Mouse (Mus musculus): ENCODE measurements around the gene Pdik1l. TPM values are rescaled to one million over a fixed set of nuclear protein-coding genes. Genes with fewer than 3 reads are reported as not detected.

The Pdik1l gene
- polyA plus RNA-seq, 1 experiment from 2014 or later = 20.0 TPM

GRCm38 (mm10) chr4:134314081-134314655, 26.5 kb upstream of the Pdik1l start:
- WGBS = 76% methylated on average over 4 of the region's 4 CpGs
- Histone ChIP-seq H3K4me2 (no peak overlapping the region), H3K27ac (no peak overlapping the region), H3K27me3 (replicated peaks) (no peaks in the 10 kb centered on the region), H3K4me3 (replicated peaks) (no peak overlapping the region), H3K9me3 (no peaks in the 10 kb centered on the region), H3K36me3 (no peaks in the 10 kb centered on the region), H3K4me1 (no peaks in the 10 kb centered on the region), H3K9ac (no peak overlapping the region)
- no peak for ATAC-seq (ENCODE audit: insufficient read depth, low FRiP score, low read depth)

- no peaks in the 10 kb centered on the region for H3K36me3 ChIP-seq
- no peak overlapping the region for H3K4me3 ChIP-seq (replicated peaks)
- no peak for ATAC-seq (ENCODE audit: insufficient read depth, low FRiP score, low read depth)
- H3K9ac ChIP-seq = no peak overlapping the region
- no peaks in the 10 kb centered on the region for H3K9me3 ChIP-seq
- WGBS = 94% methylated on average over 6 of the region's 6 CpGs
- H3K4me2 ChIP-seq = no peak overlapping the region
- H3K27ac ChIP-seq = no peak overlapping the region
- H3K4me1 ChIP-seq = no peaks in the 10 kb centered on the region
- H3K27me3 ChIP-seq (replicated peaks) = no peaks in the 10 kb centered on the region
These were observed 25.2 kb upstream of the Pdik1l start for GRCm38 (mm10) chr4:134312901-134313300.

DNA sequence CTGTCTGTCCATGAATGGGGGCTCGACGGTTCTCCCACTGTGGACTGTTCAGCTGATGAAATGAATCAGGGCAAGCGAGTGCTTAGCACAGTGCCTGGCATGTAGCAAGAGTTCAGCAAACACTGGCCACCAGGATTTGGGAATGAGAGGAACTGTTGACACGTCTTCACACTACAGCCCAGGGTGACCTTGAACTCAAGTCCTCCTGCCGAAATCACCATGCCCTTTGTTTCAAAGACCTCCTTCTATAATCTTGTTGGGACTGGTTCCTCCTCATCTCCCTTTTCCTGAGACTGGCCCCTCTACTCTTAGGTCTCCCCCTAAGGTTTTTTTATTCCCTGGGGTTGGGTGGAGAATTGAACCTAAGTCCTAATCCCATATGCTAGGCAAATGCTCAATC, 24.6 kb upstream of the Pdik1l start:
- ATAC-seq (ENCODE audit: insufficient read depth, low FRiP score, low read depth) = no peak
- WGBS = 90% methylated on average over 5 of the region's 5 CpGs
- no peaks in the 10 kb centered on the region for H3K36me3 ChIP-seq
- no peak overlapping the region for H3K27ac ChIP-seq
- no peak overlapping the region for H3K4me3 ChIP-seq (replicated peaks)
- H3K9ac ChIP-seq = no peak overlapping the region
- H3K4me1 ChIP-seq = peaks cover 4% of the 10 kb centered on the region
- H3K9me3 ChIP-seq = no peaks in the 10 kb centered on the region
- no peak overlapping the region for H3K4me2 ChIP-seq
- no peaks in the 10 kb centered on the region for H3K27me3 ChIP-seq (replicated peaks)

DNA sequence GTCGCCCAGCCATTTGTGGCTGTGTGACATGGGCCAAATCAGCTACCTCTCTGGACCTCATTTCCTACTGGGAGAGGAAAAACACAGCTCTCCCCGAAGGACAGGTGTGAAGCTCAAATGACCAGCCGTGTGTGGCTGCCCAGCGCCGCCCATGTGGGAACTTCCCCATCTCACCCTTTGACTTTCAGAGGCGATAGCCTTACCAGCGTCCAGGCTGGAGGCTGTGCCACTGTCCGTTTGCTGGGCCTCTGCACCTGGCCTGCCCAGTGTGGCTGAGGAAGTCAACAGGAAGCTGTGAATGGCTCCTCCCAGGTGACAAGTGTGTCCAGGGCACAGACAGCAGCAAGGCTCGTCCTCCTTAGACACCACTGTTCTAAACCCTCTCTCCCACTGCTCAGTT, 24.1 kb upstream of the Pdik1l start:
- no peak for ATAC-seq (ENCODE audit: insufficient read depth, low FRiP score, low read depth)
- Histone ChIP-seq H3K9me3 (no peaks in the 10 kb centered on the region), H3K27ac (no peak overlapping the region), H3K4me1 (peaks cover 8% of the 10 kb centered on the region), H3K4me2 (no peak overlapping the region), H3K9ac (no peak overlapping the region), H3K27me3 (replicated peaks) (no peaks in the 10 kb centered on the region), H3K4me3 (replicated peaks) (no peak overlapping the region), H3K36me3 (no peaks in the 10 kb centered on the region)
- WGBS = 79% methylated on average over 9 of the region's 9 CpGs

DNA sequence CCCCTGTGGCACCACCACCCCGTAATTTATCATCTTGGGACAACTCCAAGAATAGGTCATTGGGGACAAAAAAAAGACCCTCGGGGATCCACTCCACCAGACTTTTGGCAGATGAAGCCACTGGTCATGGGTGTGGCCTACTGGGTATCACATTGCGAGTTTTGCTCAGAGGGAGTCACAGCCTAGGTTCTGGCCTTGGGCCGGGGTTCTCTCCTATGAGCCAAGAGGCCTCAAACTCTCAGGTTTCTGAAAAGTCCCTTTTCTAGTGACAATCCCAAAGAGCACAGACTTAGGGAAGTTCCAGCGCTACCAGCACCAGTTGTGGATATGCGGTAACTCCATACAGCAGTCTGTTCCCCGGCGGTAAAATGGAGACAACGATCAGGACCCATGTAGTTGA, 23.0 kb upstream of the Pdik1l start:
- Histone ChIP-seq H3K9me3 (no peaks in the 10 kb centered on the region), H3K9ac (no peak overlapping the region), H3K27ac (no peak overlapping the region), H3K27me3 (replicated peaks) (no peaks in the 10 kb centered on the region), H3K4me3 (replicated peaks) (no peak overlapping the region), H3K4me1 (peaks cover 8% of the 10 kb centered on the region), H3K4me2 (no peak overlapping the region), H3K36me3 (no peaks in the 10 kb centered on the region)
- ATAC-seq (ENCODE audit: insufficient read depth, low FRiP score, low read depth) = no peak
- 88% methylated on average over 9 of the region's 9 CpGs for WGBS

- Histone ChIP-seq H3K4me1 (peaks cover 8% of the 10 kb centered on the region), H3K9me3 (no peaks in the 10 kb centered on the region), H3K9ac (no peak overlapping the region), H3K4me3 (replicated peaks) (no peak overlapping the region), H3K27ac (no peak overlapping the region), H3K27me3 (replicated peaks) (no peaks in the 10 kb centered on the region), H3K36me3 (no peaks in the 10 kb centered on the region), H3K4me2 (no peak overlapping the region)
- no peak for ATAC-seq (ENCODE audit: insufficient read depth, low FRiP score, low read depth)
- 80% methylated on average over 7 of the region's 7 CpGs for WGBS
These were observed 22.4 kb upstream of the Pdik1l start for GRCm38 (mm10) chr4:134310106-134310505.

DNA sequence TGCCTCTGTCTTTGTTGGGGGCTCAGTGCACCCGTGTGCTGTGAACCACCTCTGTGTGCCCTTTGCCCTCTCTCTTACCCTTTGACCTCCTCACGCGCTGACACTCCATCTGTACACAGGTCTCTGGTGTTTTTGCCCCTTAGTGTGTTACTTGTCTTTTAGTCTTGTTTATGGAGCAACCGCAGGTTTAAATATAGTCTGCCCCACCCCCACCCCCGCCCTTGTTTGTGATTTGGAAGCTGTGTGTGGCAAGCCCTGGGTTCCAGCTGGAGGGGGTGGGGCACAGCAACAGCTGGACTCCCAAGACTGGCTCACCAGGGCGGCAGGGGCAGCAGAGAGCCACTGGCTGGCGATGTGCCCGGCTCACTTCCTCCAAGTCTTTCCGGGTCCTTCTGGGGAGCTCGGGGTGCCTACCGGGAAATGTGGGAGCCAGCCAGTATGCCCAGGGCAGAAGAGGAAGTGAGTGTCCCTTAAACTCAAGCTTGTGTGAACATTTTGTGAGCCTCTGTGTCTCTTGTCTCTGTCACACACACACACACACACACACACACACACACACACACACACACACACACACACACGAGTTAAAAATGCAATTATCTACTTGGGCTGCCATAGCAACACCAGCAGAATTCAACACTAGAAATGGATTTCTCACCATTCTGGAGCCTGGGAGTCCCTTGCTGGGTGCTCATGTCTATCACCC, 19.8 kb upstream of the Pdik1l start:
- WGBS = 7% methylated on average over 12 of the region's 12 CpGs
- Histone ChIP-seq H3K27ac (peak overlapping the region; percentile 51), H3K9ac (no peak overlapping the region), H3K4me2 (peak overlapping the region; percentile 37), H3K27me3 (replicated peaks) (no peaks in the 10 kb centered on the region), H3K9me3 (no peaks in the 10 kb centered on the region), H3K4me1 (peaks cover 8% of the 10 kb centered on the region), H3K4me3 (replicated peaks) (no peak overlapping the region), H3K36me3 (no peaks in the 10 kb centered on the region)
- ATAC-seq (ENCODE audit: insufficient read depth, low FRiP score, low read depth) = peak; percentile 67

- H3K36me3 ChIP-seq = no peaks in the 10 kb centered on the region
- H3K9ac ChIP-seq = no peak overlapping the region
- H3K4me2 ChIP-seq = peak overlapping the region; percentile 37
- H3K4me3 ChIP-seq (replicated peaks) = no peak overlapping the region
- H3K9me3 ChIP-seq = no peaks in the 10 kb centered on the region
- H3K27me3 ChIP-seq (replicated peaks) = no peaks in the 10 kb centered on the region
- H3K4me1 ChIP-seq = peaks cover 8% of the 10 kb centered on the region
- 44% methylated on average over 2 of the region's 2 CpGs for WGBS
- H3K27ac ChIP-seq = peak overlapping the region; percentile 51
- ATAC-seq (ENCODE audit: insufficient read depth, low FRiP score, low read depth) = no peak; the same call in 1 of the 2 replicates
These were observed 19.3 kb upstream of the Pdik1l start for GRCm38 (mm10) chr4:134306963-134307362.

DNA sequence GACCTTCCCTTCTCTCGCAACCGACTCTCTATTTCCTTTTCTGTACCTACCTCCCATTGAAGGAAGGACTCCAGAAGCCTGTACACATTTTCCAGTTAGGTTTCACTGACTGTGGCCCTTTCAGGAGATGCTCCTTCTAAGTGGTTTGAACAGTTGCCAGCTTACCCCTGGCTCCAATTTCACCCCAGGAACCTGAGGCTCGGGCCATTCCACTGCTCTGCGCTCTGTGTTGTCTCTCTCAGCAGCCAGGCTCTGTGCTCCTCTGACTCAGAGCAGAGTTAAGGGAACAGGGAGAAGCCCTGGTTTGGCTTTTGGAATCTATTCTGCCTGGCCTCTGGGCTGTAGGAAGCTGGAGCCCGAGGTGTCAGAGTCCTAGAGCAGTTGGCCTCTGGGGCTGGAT, 14.4 kb upstream of the Pdik1l start:
- no peak overlapping the region for H3K27ac ChIP-seq
- H3K4me2 ChIP-seq = no peak overlapping the region
- H3K9me3 ChIP-seq = no peaks in the 10 kb centered on the region
- peaks cover 2% of the 10 kb centered on the region; the same call in 1 of the 2 replicates for H3K4me1 ChIP-seq
- no peak overlapping the region for H3K9ac ChIP-seq
- 91% methylated on average over 5 of the region's 5 CpGs for WGBS
- ATAC-seq (ENCODE audit: insufficient read depth, low FRiP score, low read depth) = no peak
- no peaks in the 10 kb centered on the region for H3K27me3 ChIP-seq (replicated peaks)
- no peaks in the 10 kb centered on the region for H3K36me3 ChIP-seq
- H3K4me3 ChIP-seq (replicated peaks) = no peak overlapping the region

- H3K9ac ChIP-seq = no peak overlapping the region
- H3K27ac ChIP-seq = no peak overlapping the region
- H3K4me1 ChIP-seq = no peaks in the 10 kb centered on the region
- H3K27me3 ChIP-seq (replicated peaks) = no peaks in the 10 kb centered on the region
- H3K9me3 ChIP-seq = no peaks in the 10 kb centered on the region
- no peak for ATAC-seq (ENCODE audit: insufficient read depth, low FRiP score, low read depth)
- no peak overlapping the region for H3K4me2 ChIP-seq
- H3K4me3 ChIP-seq (replicated peaks) = no peak overlapping the region
- H3K36me3 ChIP-seq = no peaks in the 10 kb centered on the region
- WGBS = 65% methylated on average over 9 of the region's 9 CpGs
These were observed 12.6 kb upstream of the Pdik1l start for GRCm38 (mm10) chr4:134300316-134300715.

DNA sequence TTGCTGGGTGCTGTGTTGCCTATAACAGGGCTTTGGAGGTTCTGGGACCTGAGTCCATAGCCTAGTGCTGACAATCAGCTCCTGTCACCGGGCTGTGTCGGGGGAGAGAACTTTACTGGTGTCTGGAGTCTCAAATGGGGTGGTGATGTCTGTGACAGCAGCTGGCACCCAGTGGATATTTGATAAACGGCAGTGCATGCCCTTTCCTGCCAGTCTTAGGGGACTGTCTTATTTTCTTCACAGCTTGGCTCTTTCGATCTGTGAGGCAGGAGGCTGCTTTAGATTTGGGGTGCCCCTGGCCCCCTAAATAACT, 11.8 kb upstream of the Pdik1l start:
- no peaks in the 10 kb centered on the region for H3K36me3 ChIP-seq
- no peak overlapping the region for H3K9ac ChIP-seq
- H3K27ac ChIP-seq = no peak overlapping the region
- H3K27me3 ChIP-seq (replicated peaks) = no peaks in the 10 kb centered on the region
- no peak for ATAC-seq (ENCODE audit: insufficient read depth, low FRiP score, low read depth)
- H3K9me3 ChIP-seq = no peaks in the 10 kb centered on the region
- no peaks in the 10 kb centered on the region for H3K4me1 ChIP-seq
- H3K4me2 ChIP-seq = no peak overlapping the region
- 60% methylated on average over 4 of the region's 4 CpGs for WGBS
- no peak overlapping the region for H3K4me3 ChIP-seq (replicated peaks)

DNA sequence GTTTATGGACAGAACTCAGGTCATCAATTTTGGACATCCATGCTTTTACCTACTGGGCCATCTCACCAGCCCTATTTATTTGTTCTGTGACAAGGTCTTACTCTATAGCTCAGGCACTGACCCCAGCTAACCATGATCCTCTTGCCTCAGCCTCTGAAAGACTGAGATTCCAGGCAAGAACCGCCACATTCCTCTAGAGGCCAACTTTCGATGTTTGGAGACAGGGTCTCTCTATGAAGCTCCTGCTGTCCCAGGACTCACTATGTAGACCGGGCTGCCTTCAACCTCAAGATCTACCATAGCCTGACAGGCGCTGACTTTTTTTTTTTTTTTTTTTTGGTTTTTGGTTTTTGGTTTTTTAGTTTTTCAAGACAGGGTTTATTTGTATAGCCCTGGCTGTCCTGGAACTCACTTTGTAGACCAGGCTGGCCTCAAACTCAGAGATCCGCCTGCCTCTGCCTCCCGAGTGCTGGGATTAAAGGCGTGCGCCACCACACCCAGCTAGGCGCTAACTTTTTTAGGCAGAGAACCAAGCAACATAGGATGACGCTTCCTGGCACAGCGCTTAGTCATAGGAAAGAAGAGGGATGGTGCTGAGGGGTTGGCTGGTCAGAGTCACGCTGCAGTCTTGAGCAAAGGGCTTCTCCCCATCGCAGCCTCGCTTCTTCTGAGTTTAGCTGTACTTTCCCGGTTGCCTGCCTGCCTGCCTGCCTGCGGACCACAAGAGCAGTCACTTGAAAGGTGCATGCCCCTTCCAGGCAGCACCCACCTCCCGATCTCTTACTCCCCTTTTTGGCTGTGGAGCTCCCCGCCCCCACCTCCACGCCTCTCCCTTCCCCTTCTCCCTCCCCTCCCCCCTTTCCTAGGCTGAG, 11.2 kb upstream of the Pdik1l start:
- Histone ChIP-seq H3K4me1 (no peaks in the 10 kb centered on the region), H3K36me3 (no peaks in the 10 kb centered on the region), H3K27ac (no peak overlapping the region), H3K9ac (no peak overlapping the region), H3K4me2 (no peak overlapping the region), H3K4me3 (replicated peaks) (no peak overlapping the region), H3K27me3 (replicated peaks) (0 out of 2 replicates have a peak, but pooled peaks cover 1% of the 10 kb centered on the region), H3K9me3 (no peaks in the 10 kb centered on the region)
- ATAC-seq (ENCODE audit: insufficient read depth, low FRiP score, low read depth) = no peak
- 73% methylated on average over 19 of the region's 19 CpGs for WGBS
